Mouse (Mus musculus) testis, adult 2 months (tissue): ENCODE measurements around the gene Tgfa. TPM values are rescaled to one million over a fixed set of nuclear protein-coding genes. Genes with fewer than 3 reads are reported as not detected.

Experiments used
- H3K27ac ChIP-seq: fragments of 200-500 bp; 2 replicates; pipeline ENCODE4 v1.5.1; 2012; ENCODE audit warnings: low read depth, low read length; ENCODE audit not compliant: control insufficient read depth, insufficient read depth
- H3K27me3 ChIP-seq: fragments of 200-500 bp; 2 replicates; pipeline ENCODE4 v1.6.1; 2012; ENCODE audit warnings: mild to moderate bottlenecking, low read length, moderate library complexity; ENCODE audit not compliant: control insufficient read depth, insufficient read depth
- H3K36me3 ChIP-seq: fragments of 200-500 bp; 2 replicates; pipeline ENCODE4 v1.6.1; 2012; ENCODE audit warnings: mild to moderate bottlenecking, low read length; ENCODE audit not compliant: control insufficient read depth, insufficient read depth
- H3K4me1 ChIP-seq: fragments of 200-500 bp; 2 replicates; pipeline ENCODE4 v1.6.1; 2012; ENCODE audit warnings: low read length; ENCODE audit not compliant: control insufficient read depth, insufficient read depth
- H3K4me3 ChIP-seq: fragments of 200-500 bp; 2 replicates; pipeline ENCODE4 v1.5.1; 2012; ENCODE audit warnings: low read depth, mild to moderate bottlenecking, low read length, moderate library complexity, mixed read lengths; ENCODE audit not compliant: control insufficient read depth
- CTCF ChIP-seq: fragments of 200-500 bp; IDR thresholded peaks from 2 replicates; pipeline ENCODE4 v1.5.1; 2012; ENCODE audit warnings: low read depth, mild to moderate bottlenecking, inconsistent platforms, low read length, moderate library complexity; ENCODE audit not compliant: control insufficient read depth, insufficient read depth, insufficient replicate concordance
- POLR2A ChIP-seq: fragments of 200-500 bp; IDR thresholded peaks from 2 replicates; pipeline ENCODE4 v1.6.1; 2012; ENCODE audit warnings: low read depth, mild to moderate bottlenecking, inconsistent platforms, low read length, moderate library complexity; ENCODE audit not compliant: control insufficient read depth
- polyA plus RNA-seq: library from polyadenylated mRNA; depleted of rRNA; stranded (reverse); fragments of >200 nt; gene quantifications from 2 replicates; pipeline ENCODE4 v1.2.3, GENCODE M21; 2012

Gene Tgfa
- polyA plus RNA-seq, 1 experiment: 2.7 TPM

GRCm38 (mm10) chr6:86296126-86296525 is 101.1 kb downstream of the Tgfa start:
- no peak overlapping the region for H3K27ac ChIP-seq
- H3K4me3 ChIP-seq: no peak overlapping the region
- H3K27me3 ChIP-seq: no peaks in the 10 kb centered on the region
- TF ChIP-seq CTCF (no peak), POLR2A (no peak)
- H3K36me3 ChIP-seq: no peaks in the 10 kb centered on the region
- no peaks in the 10 kb centered on the region for H3K4me1 ChIP-seq

GRCm38 (mm10) chr6:86296938-86297337 is 101.9 kb downstream of the Tgfa start:
- Histone ChIP-seq H3K27me3 (no peaks in the 10 kb centered on the region), H3K27ac (no peak overlapping the region), H3K36me3 (no peaks in the 10 kb centered on the region), H3K4me1 (no peaks in the 10 kb centered on the region), H3K4me3 (no peak overlapping the region)
- TF ChIP-seq POLR2A (no peak), CTCF (no peak)

- Histone ChIP-seq H3K36me3 (no peaks in the 10 kb centered on the region), H3K4me3 (no peak overlapping the region), H3K4me1 (no peaks in the 10 kb centered on the region), H3K27ac (no peak overlapping the region), H3K27me3 (no peaks in the 10 kb centered on the region)
- TF ChIP-seq POLR2A (no peak), CTCF (no peak)
These were observed 103.9 kb downstream of the Tgfa start for GRCm38 (mm10) chr6:86298961-86299360.

GRCm38 (mm10) chr6:86299381-86299780 is 104.4 kb downstream of the Tgfa start:
- Histone ChIP-seq H3K27ac (no peak overlapping the region), H3K4me1 (no peaks in the 10 kb centered on the region), H3K36me3 (no peaks in the 10 kb centered on the region), H3K4me3 (no peak overlapping the region), H3K27me3 (no peaks in the 10 kb centered on the region)
- TF ChIP-seq POLR2A (no peak), CTCF (no peak)

- Histone ChIP-seq H3K36me3 (no peaks in the 10 kb centered on the region), H3K27ac (no peak overlapping the region), H3K4me3 (no peak overlapping the region), H3K4me1 (peaks cover 3% of the 10 kb centered on the region; the same call in 1 of the 2 replicates), H3K27me3 (no peaks in the 10 kb centered on the region)
- TF ChIP-seq CTCF (no peak), POLR2A (no peak)
These were observed 110.7 kb downstream of the Tgfa start for GRCm38 (mm10) chr6:86305680-86306079.

- H3K27ac ChIP-seq: no peak overlapping the region
- no peaks in the 10 kb centered on the region for H3K36me3 ChIP-seq
- H3K4me1 ChIP-seq: no peaks in the 10 kb centered on the region
- no peak for TF ChIP-seq POLR2A
- TF ChIP-seq CTCF: no peak
- H3K27me3 ChIP-seq: no peaks in the 10 kb centered on the region
- H3K4me3 ChIP-seq: no peak overlapping the region
These were observed 119.0 kb downstream of the Tgfa start for GRCm38 (mm10) chr6:86314011-86314410.

GRCm38 (mm10) chr6:86317066-86317465 is 122.0 kb downstream of the Tgfa start:
- no peaks in the 10 kb centered on the region for H3K27me3 ChIP-seq
- no peaks in the 10 kb centered on the region for H3K36me3 ChIP-seq
- TF ChIP-seq POLR2A (no peak), CTCF (no peak)
- H3K4me1 ChIP-seq: no peaks in the 10 kb centered on the region
- no peak overlapping the region for H3K27ac ChIP-seq
- H3K4me3 ChIP-seq: no peak overlapping the region

- H3K36me3 ChIP-seq: no peaks in the 10 kb centered on the region
These were observed 123.8 kb downstream of the Tgfa start for GRCm38 (mm10) chr6:86318855-86319254.

More at GRCm38 (mm10) chr6:86318855-86319254, 123.8 kb downstream of the Tgfa start:
- Histone ChIP-seq H3K27ac (no peak overlapping the region), H3K4me3 (no peak overlapping the region), H3K27me3 (no peaks in the 10 kb centered on the region), H3K4me1 (no peaks in the 10 kb centered on the region; the same call in 1 of the 2 replicates)
- no peak for TF ChIP-seq CTCF
- TF ChIP-seq POLR2A: no peak
